Mouse (Mus musculus) hindbrain, embryonic 13.5 days (tissue): ENCODE measurements around the gene Spry1. TPM values are rescaled to one million over a fixed set of nuclear protein-coding genes. Genes with fewer than 3 reads are reported as not detected.

Experiments
- ATAC-seq: fragments of 200-750 bp; cut with Nextera tagmentation; 2 replicates; pipeline ENCODE4 v1.8.0; 2017; ENCODE audit warnings: moderate TSS enrichment; ENCODE audit not compliant: low FRiP score
- H3K27ac ChIP-seq: fragments of 300-500 bp; sonication (generic); 2 replicates; pipeline ENCODE4 v1.5.1; 2015; ENCODE audit warnings: inconsistent platforms, mild to moderate bottlenecking, moderate library complexity
- H3K27me3 ChIP-seq: fragments of 300-500 bp; sonication (generic); 2 replicates; pipeline ENCODE4 v1.6.1; 2015; ENCODE audit warnings: mild to moderate bottlenecking, inconsistent platforms
- H3K36me3 ChIP-seq: fragments of 300-500 bp; sonication (generic); 2 replicates; pipeline ENCODE4 v1.6.1; 2015; ENCODE audit warnings: mild to moderate bottlenecking, inconsistent platforms
- H3K4me1 ChIP-seq: fragments of 300-500 bp; sonication (generic); replicated peaks from 2 replicates; pipeline ENCODE4 v1.6.1; 2015; ENCODE audit warnings: inconsistent platforms
- H3K4me2 ChIP-seq: fragments of 300-500 bp; sonication (generic); 2 replicates; pipeline ENCODE4 v1.6.1; 2015; ENCODE audit warnings: inconsistent platforms, mild to moderate bottlenecking, moderate library complexity
- H3K4me3 ChIP-seq: fragments of 300-500 bp; sonication (generic); 2 replicates; pipeline ENCODE4 v1.5.1; 2015; ENCODE audit warnings: mild to moderate bottlenecking, inconsistent platforms
- H3K9ac ChIP-seq: fragments of 300-500 bp; sonication (generic); 2 replicates; pipeline ENCODE4 v1.6.1; 2015; ENCODE audit warnings: mild to moderate bottlenecking, inconsistent platforms
- H3K9me3 ChIP-seq: fragments of 300-500 bp; sonication (generic); 2 replicates; pipeline ENCODE4 v1.6.1; 2016; ENCODE audit warnings: inconsistent platforms
- WGBS: fragments of 180-500 bp; shearing (Covaris S2); methylation state at CpG from one replicate; pipeline ENCODE4 v1.1.7; 2015; 5-methylcytosine and 5-hydroxymethylcytosine counted together
- polyA plus RNA-seq: library from polyadenylated mRNA; unstranded; fragments of >200 nt; fragmentation: Nextera tagmentation; extraction: Ambion mirVana; gene quantifications from 2 replicates; pipeline ENCODE4 v1.2.1, GENCODE M21; 2015

Gene Spry1
- polyA plus RNA-seq, 1 experiment from 2014 or later = 4.4 TPM

- no peaks in the 10 kb centered on the region for H3K36me3 ChIP-seq
- ATAC-seq = no peak
- H3K4me1 ChIP-seq = peaks cover 20% of the 10 kb centered on the region
- WGBS = 59% methylated on average over 5 of the region's 5 CpGs
- H3K27ac ChIP-seq = no peak overlapping the region
- H3K4me3 ChIP-seq = no peak overlapping the region
- H3K9me3 ChIP-seq = no peaks in the 10 kb centered on the region
- peaks cover 56% of the 10 kb centered on the region for H3K27me3 ChIP-seq
- no peak overlapping the region for H3K9ac ChIP-seq
- no peak overlapping the region for H3K4me2 ChIP-seq
Observed at GRCm38 (mm10) chr3:37658155-37658554, 18.4 kb downstream of the Spry1 start.

- ATAC-seq = no peak
- Histone ChIP-seq H3K27me3 (peaks cover 47% of the 10 kb centered on the region), H3K4me2 (no peak overlapping the region), H3K4me1 (peaks cover 14% of the 10 kb centered on the region), H3K36me3 (no peaks in the 10 kb centered on the region), H3K27ac (no peak overlapping the region), H3K9ac (no peak overlapping the region), H3K9me3 (no peaks in the 10 kb centered on the region), H3K4me3 (no peak overlapping the region)
- 82% methylated on average over 6 of the region's 6 CpGs for WGBS
Observed at GRCm38 (mm10) chr3:37659621-37660020, 19.9 kb downstream of the Spry1 start.

- peaks cover 33% of the 10 kb centered on the region for H3K27me3 ChIP-seq
- H3K4me1 ChIP-seq = peaks cover 14% of the 10 kb centered on the region
- H3K27ac ChIP-seq = no peak overlapping the region
- no peak overlapping the region for H3K4me3 ChIP-seq
- ATAC-seq = peak; percentile 88
- no peak overlapping the region for H3K9ac ChIP-seq
- H3K4me2 ChIP-seq = no peak overlapping the region
- H3K36me3 ChIP-seq = 0 out of 2 replicates have a peak, but pooled peaks cover 3% of the 10 kb centered on the region
- peaks cover 18% of the 10 kb centered on the region for H3K9me3 ChIP-seq
- 13% methylated on average over 9 of the region's 9 CpGs for WGBS
Observed at GRCm38 (mm10) chr3:37666291-37667118, 26.8 kb downstream of the Spry1 start.

GRCm38 (mm10) chr3:37667119-37667467 is 27.3 kb downstream of the Spry1 start:
- Histone ChIP-seq H3K4me3 (no peak overlapping the region), H3K9ac (no peak overlapping the region), H3K27ac (no peak overlapping the region), H3K4me1 (peaks cover 17% of the 10 kb centered on the region), H3K36me3 (0 out of 2 replicates have a peak, but pooled peaks cover 3% of the 10 kb centered on the region), H3K27me3 (peaks cover 31% of the 10 kb centered on the region), H3K4me2 (no peak overlapping the region), H3K9me3 (peaks cover 18% of the 10 kb centered on the region)
- 13% methylated on average over 2 of the region's 2 CpGs for WGBS
- no peak for ATAC-seq

GRCm38 (mm10) chr3:37667736-37668135 is 28.0 kb downstream of the Spry1 start:
- WGBS = 38% methylated on average over 7 of the region's 7 CpGs
- Histone ChIP-seq H3K9me3 (peaks cover 18% of the 10 kb centered on the region), H3K4me1 (peaks cover 23% of the 10 kb centered on the region), H3K36me3 (0 out of 2 replicates have a peak, but pooled peaks cover 3% of the 10 kb centered on the region), H3K27ac (no peak overlapping the region), H3K9ac (no peak overlapping the region), H3K4me2 (no peak overlapping the region), H3K4me3 (no peak overlapping the region), H3K27me3 (peaks cover 25% of the 10 kb centered on the region)
- ATAC-seq = no peak

GRCm38 (mm10) chr3:37668652-37669051 is 28.9 kb downstream of the Spry1 start:
- Histone ChIP-seq H3K36me3 (0 out of 2 replicates have a peak, but pooled peaks cover 3% of the 10 kb centered on the region), H3K9ac (no peak overlapping the region), H3K9me3 (peaks cover 18% of the 10 kb centered on the region), H3K4me3 (no peak overlapping the region), H3K27me3 (peaks cover 24% of the 10 kb centered on the region), H3K27ac (no peak overlapping the region), H3K4me1 (peaks cover 32% of the 10 kb centered on the region), H3K4me2 (no peak overlapping the region)
- WGBS = 92% methylated on average over 12 of the region's 12 CpGs
- ATAC-seq = no peak; the same call in 1 of the 2 replicates

GRCm38 (mm10) chr3:37669100-37669499 is 29.4 kb downstream of the Spry1 start:
- peaks cover 24% of the 10 kb centered on the region for H3K27me3 ChIP-seq
- peaks cover 37% of the 10 kb centered on the region for H3K4me1 ChIP-seq
- H3K4me2 ChIP-seq = no peak overlapping the region
- no peak overlapping the region for H3K9ac ChIP-seq
- no peak overlapping the region for H3K27ac ChIP-seq
- 0 out of 2 replicates have a peak, but pooled peaks cover 3% of the 10 kb centered on the region for H3K36me3 ChIP-seq
- WGBS = 97% methylated on average over 20 of the region's 20 CpGs
- no peak for ATAC-seq
- H3K4me3 ChIP-seq = no peak overlapping the region
- H3K9me3 ChIP-seq = peaks cover 18% of the 10 kb centered on the region

- ATAC-seq = no peak
- Histone ChIP-seq H3K27ac (no peak overlapping the region), H3K4me1 (peaks cover 24% of the 10 kb centered on the region), H3K4me2 (no peak overlapping the region), H3K9ac (no peak overlapping the region), H3K4me3 (no peak overlapping the region), H3K27me3 (peaks cover 45% of the 10 kb centered on the region), H3K9me3 (peaks cover 18% of the 10 kb centered on the region), H3K36me3 (0 out of 2 replicates have a peak, but pooled peaks cover 3% of the 10 kb centered on the region)
- WGBS = 7% methylated on average over 15 of the region's 15 CpGs
Observed at GRCm38 (mm10) chr3:37672266-37673040, 32.7 kb downstream of the Spry1 start.

GRCm38 (mm10) chr3:37673513-37674261 is 33.9 kb downstream of the Spry1 start:
- Histone ChIP-seq H3K27ac (no peak overlapping the region), H3K4me2 (no peak overlapping the region), H3K4me3 (no peak overlapping the region), H3K9ac (no peak overlapping the region), H3K4me1 (peaks cover 24% of the 10 kb centered on the region), H3K36me3 (0 out of 2 replicates have a peak, but pooled peaks cover 3% of the 10 kb centered on the region), H3K9me3 (peaks cover 13% of the 10 kb centered on the region), H3K27me3 (peaks cover 40% of the 10 kb centered on the region)
- 37% methylated on average over 13 of the region's 13 CpGs for WGBS
- peak; percentile 68; the same call in 1 of the 2 replicates for ATAC-seq

- Histone ChIP-seq H3K27ac (no peak overlapping the region), H3K4me3 (no peak overlapping the region), H3K27me3 (peaks cover 36% of the 10 kb centered on the region), H3K9me3 (no peaks in the 10 kb centered on the region), H3K36me3 (no peaks in the 10 kb centered on the region), H3K4me1 (peaks cover 24% of the 10 kb centered on the region), H3K4me2 (no peak overlapping the region), H3K9ac (no peak overlapping the region)
- 89% methylated on average over 11 of the region's 11 CpGs for WGBS
- ATAC-seq = no peak
Observed at GRCm38 (mm10) chr3:37675056-37675525, 35.3 kb downstream of the Spry1 start.

GRCm38 (mm10) chr3:37676291-37676690 is 36.5 kb downstream of the Spry1 start:
- no peak overlapping the region for H3K9ac ChIP-seq
- no peak overlapping the region for H3K27ac ChIP-seq
- H3K9me3 ChIP-seq = no peaks in the 10 kb centered on the region
- no peaks in the 10 kb centered on the region for H3K36me3 ChIP-seq
- H3K27me3 ChIP-seq = peaks cover 25% of the 10 kb centered on the region
- H3K4me1 ChIP-seq = peaks cover 24% of the 10 kb centered on the region
- no peak for ATAC-seq
- 75% methylated on average over 8 of the region's 8 CpGs for WGBS
- no peak overlapping the region for H3K4me2 ChIP-seq
- no peak overlapping the region for H3K4me3 ChIP-seq

GRCm38 (mm10) chr3:37686219-37686618 is 46.5 kb downstream of the Spry1 start:
- WGBS = 47% methylated on average over 7 of the region's 7 CpGs

More at GRCm38 (mm10) chr3:37686219-37686618, 46.5 kb downstream of the Spry1 start:
- no peaks in the 10 kb centered on the region for H3K36me3 ChIP-seq
- H3K9ac ChIP-seq = no peak overlapping the region
- peaks cover 42% of the 10 kb centered on the region for H3K27me3 ChIP-seq
- H3K4me1 ChIP-seq = peaks cover 11% of the 10 kb centered on the region
- H3K27ac ChIP-seq = no peak overlapping the region
- ATAC-seq = no peak
- H3K9me3 ChIP-seq = no peaks in the 10 kb centered on the region
- H3K4me3 ChIP-seq = no peak overlapping the region
- H3K4me2 ChIP-seq = no peak overlapping the region
